Mouse (Mus musculus): ENCODE measurements around the gene Gbx2. TPM values are rescaled to one million over a fixed set of nuclear protein-coding genes. Genes with fewer than 3 reads are reported as not detected.

Gene Gbx2
- polyA plus RNA-seq, 1 experiment from 2014 or later: 0.98 TPM

DNA sequence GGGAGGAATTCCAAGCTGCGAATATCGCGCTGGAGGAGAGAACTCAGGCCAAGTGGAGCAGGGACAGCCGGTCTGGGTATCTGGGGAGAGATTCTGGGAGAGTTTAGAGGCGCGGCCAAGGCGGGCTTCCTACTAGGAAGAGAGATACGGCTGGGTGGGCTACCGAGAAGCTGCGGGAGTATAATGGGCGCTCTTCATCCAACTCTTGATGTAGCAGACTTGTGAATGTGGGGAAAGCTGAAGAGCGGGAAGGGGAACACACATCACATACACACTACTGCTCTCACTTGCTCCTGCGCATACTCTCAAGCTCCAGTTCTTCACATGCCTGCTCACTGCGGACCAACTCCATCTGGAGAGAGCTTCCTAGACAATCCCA is 7.3 kb downstream of the Gbx2 start:
- no peak overlapping the region for H3K27ac ChIP-seq
- 7% methylated on average over 14 of the region's 14 CpGs for WGBS

DNA sequence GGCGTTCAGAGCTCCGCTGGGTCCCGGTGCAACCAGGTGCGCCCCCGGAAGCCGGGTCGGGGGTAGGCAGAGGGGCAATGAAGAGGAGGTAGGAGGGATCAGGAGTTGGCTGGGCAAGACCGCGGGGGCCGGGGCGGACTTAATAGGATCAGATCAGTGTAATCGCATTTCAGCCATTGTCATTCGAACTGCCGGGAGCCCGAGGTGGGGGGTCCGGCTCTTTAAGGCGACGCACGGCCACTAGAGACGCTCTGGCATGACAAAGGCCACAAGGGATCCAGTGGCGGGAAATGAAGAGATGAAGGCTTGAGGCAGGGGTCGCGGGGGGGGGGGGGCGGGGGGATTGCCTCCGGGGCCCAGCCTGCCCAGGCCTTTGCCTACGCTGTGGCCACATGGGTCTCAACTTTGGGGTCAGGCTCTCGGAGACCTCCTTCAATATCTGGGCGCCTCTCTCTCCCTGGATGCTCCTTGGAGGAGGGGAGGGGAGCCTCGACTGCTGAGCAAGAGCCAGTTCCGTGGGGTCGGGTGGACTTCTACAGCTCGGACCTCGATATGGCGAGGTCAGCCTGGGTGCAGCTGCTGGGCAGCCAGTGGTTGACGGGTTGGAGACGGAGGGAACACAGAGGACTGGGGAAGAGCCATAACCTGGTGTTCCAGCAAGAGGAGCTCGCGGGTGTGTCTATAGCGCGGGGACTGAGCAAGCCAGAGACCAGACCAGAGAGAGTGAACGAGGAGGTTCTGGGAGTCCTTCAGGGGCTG is 7.9 kb downstream of the Gbx2 start:
- peak overlapping the region; percentile 20 for H3K4me3 ChIP-seq
- no peaks in the 10 kb centered on the region for H3K36me3 ChIP-seq
- H3K4me1 ChIP-seq: peaks cover 21% of the 10 kb centered on the region
- H3K27me3 ChIP-seq: peaks cover 100% of the 10 kb centered on the region
- H3K27ac ChIP-seq: no peak overlapping the region
- peak overlapping the region; percentile 35 for H3K4me2 ChIP-seq
- no peak for ATAC-seq (ENCODE audit: insufficient number of reproducible peaks, insufficient read depth, low FRiP score, low TSS enrichment, low read depth)
- no peak overlapping the region for H3K9ac ChIP-seq
- no peaks in the 10 kb centered on the region; the same call in 1 of the 2 replicates for H3K9me3 ChIP-seq
- WGBS: 1% methylated on average over 40 of the region's 41 CpGs

More for the DNA sequence above, 7.3 kb downstream of the Gbx2 start:
- H3K4me2 ChIP-seq: peak overlapping the region; percentile 35
- peaks cover 22% of the 10 kb centered on the region for H3K4me1 ChIP-seq
- peak overlapping the region; percentile 20 for H3K4me3 ChIP-seq
- ATAC-seq (ENCODE audit: insufficient number of reproducible peaks, insufficient read depth, low FRiP score, low TSS enrichment, low read depth): no peak
- no peak overlapping the region for H3K9ac ChIP-seq
- no peaks in the 10 kb centered on the region for H3K36me3 ChIP-seq
- no peaks in the 10 kb centered on the region; the same call in 1 of the 2 replicates for H3K9me3 ChIP-seq
- peaks cover 100% of the 10 kb centered on the region for H3K27me3 ChIP-seq

DNA sequence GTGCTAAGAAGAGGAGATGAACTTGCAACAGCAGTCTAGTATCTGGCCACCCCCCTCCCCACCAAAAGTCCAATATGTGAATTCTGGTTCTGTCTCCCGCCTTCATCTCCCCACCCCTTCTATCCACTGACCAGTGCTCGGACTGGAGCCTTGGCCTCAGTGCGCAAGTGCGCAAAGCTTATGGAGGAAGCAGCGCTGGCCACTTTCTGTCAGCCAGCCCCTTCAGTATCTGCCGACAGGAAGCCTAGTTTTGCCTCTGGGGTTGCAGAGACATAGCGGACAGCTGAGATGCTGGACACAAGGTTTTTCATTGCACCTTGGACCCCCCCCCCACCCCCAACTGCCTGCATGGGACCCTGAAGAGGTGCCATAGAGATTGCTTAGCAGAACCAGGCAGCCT is 8.7 kb downstream of the Gbx2 start:
- H3K9me3 ChIP-seq: no peaks in the 10 kb centered on the region; the same call in 1 of the 2 replicates
- WGBS: 3% methylated on average over 7 of the region's 7 CpGs
- peaks cover 100% of the 10 kb centered on the region for H3K27me3 ChIP-seq
- ATAC-seq (ENCODE audit: insufficient number of reproducible peaks, insufficient read depth, low FRiP score, low TSS enrichment, low read depth): no peak
- H3K36me3 ChIP-seq: no peaks in the 10 kb centered on the region
- H3K4me3 ChIP-seq: no peak overlapping the region
- H3K9ac ChIP-seq: no peak overlapping the region
- H3K27ac ChIP-seq: no peak overlapping the region
- H3K4me2 ChIP-seq: no peak overlapping the region
- peaks cover 16% of the 10 kb centered on the region for H3K4me1 ChIP-seq

DNA sequence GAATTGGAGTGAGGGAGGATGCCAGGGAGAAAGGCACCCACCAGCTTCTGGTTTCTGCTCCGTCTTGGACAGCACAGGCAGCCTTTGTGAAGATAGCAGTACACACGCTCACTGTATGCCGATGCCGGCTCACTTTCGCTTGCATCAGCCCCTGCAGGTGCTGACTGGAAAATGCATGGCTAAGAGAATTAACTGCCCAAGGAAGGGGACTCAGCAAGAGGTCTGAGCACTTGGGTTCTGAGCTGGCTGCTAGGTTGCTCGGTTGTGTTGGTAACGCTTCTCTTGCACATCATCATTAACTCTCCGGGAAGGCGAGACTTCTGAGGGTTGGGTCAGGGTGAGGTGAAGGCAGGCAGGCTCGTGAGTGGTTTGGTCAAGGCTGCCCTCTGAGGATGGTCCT is 9.2 kb downstream of the Gbx2 start:
- ATAC-seq (ENCODE audit: insufficient number of reproducible peaks, insufficient read depth, low FRiP score, low TSS enrichment, low read depth): no peak
- H3K4me1 ChIP-seq: peaks cover 13% of the 10 kb centered on the region
- H3K4me2 ChIP-seq: no peak overlapping the region
- under 1% methylated on average over 10 of the region's 10 CpGs for WGBS
- no peaks in the 10 kb centered on the region; the same call in 1 of the 2 replicates for H3K9me3 ChIP-seq
- H3K36me3 ChIP-seq: no peaks in the 10 kb centered on the region
- H3K4me3 ChIP-seq: no peak overlapping the region
- H3K9ac ChIP-seq: no peak overlapping the region
- no peak overlapping the region for H3K27ac ChIP-seq
- peaks cover 100% of the 10 kb centered on the region for H3K27me3 ChIP-seq

DNA sequence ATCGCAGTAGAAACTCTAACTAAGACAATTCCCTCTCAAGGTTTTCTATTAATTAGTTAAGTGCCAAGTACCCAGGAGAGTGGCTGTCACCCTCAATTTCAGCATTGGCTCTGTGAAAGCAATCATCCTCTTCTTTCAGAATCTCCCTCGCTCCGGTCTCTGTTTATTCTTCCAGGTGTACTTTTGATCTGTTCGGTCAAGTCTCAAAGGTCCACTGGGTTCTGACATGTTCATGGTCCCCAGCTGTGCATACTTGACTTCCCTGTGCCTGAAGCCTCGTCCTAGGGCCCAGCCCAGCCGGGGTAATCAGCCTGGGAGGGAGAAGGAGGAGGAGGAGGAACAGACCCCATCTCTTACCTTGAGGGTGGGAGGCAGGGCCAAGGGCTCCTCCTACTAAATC is 11.8 kb downstream of the Gbx2 start:
- Histone ChIP-seq H3K36me3 (no peaks in the 10 kb centered on the region), H3K4me1 (peaks cover 13% of the 10 kb centered on the region), H3K4me3 (no peak overlapping the region), H3K27me3 (peaks cover 77% of the 10 kb centered on the region), H3K9me3 (no peaks in the 10 kb centered on the region; the same call in 1 of the 2 replicates), H3K9ac (no peak overlapping the region), H3K4me2 (no peak overlapping the region), H3K27ac (no peak overlapping the region)
- ATAC-seq (ENCODE audit: insufficient number of reproducible peaks, insufficient read depth, low FRiP score, low TSS enrichment, low read depth): no peak
- WGBS: 72% methylated on average over 6 of the region's 6 CpGs

DNA sequence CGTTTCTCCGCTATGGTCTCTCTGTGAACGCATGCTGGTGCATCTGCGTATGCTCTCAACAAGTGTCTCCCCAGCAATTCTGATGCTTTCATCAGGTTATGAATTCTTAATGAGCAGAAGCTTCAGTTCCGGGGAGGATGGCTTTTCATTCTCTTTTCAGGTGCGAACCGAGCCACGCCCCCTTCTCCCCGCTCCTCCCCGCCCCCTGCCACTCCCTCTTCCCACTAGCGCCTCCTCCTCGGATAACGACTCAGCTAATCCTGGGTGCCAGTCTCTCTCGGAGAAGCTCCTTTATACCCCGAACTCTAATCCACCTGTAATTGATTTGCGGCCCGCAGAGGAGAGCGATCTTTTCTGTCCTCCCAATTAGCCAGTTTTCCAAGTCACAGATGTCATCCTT is 12.9 kb downstream of the Gbx2 start:
- H3K4me3 ChIP-seq: no peak overlapping the region
- no peak overlapping the region for H3K27ac ChIP-seq
- H3K27me3 ChIP-seq: peaks cover 66% of the 10 kb centered on the region
- no peak overlapping the region for H3K4me2 ChIP-seq
- peaks cover 6% of the 10 kb centered on the region for H3K4me1 ChIP-seq
- H3K9ac ChIP-seq: no peak overlapping the region
- no peaks in the 10 kb centered on the region; the same call in 1 of the 2 replicates for H3K9me3 ChIP-seq
- H3K36me3 ChIP-seq: no peaks in the 10 kb centered on the region
- WGBS: 15% methylated on average over 18 of the region's 18 CpGs
- no peak for ATAC-seq (ENCODE audit: insufficient number of reproducible peaks, insufficient read depth, low FRiP score, low TSS enrichment, low read depth)

DNA sequence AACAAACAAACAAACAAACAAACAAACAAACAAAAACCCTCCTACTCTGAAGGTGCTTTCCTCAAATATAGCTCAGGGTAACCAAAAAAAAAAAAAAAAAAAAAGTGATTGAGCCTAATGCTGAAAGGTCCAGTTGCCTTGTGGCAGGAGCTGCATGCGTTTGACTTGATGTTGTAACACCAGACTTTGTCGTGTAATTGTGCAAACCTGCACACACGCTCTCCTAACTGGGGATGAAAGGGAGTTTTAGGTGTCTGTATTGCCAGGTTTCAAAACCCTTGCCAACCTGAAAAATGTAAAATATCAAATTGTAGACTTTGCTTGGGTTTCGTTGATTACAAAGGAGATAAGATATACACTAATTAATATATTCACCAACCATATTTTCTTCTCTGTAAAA is 17.4 kb downstream of the Gbx2 start:
- Histone ChIP-seq H3K4me1 (peaks cover 11% of the 10 kb centered on the region; the same call in 1 of the 2 replicates), H3K9me3 (no peaks in the 10 kb centered on the region; the same call in 1 of the 2 replicates), H3K36me3 (no peaks in the 10 kb centered on the region), H3K4me2 (no peak overlapping the region), H3K4me3 (no peak overlapping the region), H3K27me3 (peaks cover 24% of the 10 kb centered on the region), H3K9ac (no peak overlapping the region), H3K27ac (no peak overlapping the region)
- no peak for ATAC-seq (ENCODE audit: insufficient number of reproducible peaks, insufficient read depth, low FRiP score, low TSS enrichment, low read depth)
- 74% methylated on average over 4 of the region's 4 CpGs for WGBS

DNA sequence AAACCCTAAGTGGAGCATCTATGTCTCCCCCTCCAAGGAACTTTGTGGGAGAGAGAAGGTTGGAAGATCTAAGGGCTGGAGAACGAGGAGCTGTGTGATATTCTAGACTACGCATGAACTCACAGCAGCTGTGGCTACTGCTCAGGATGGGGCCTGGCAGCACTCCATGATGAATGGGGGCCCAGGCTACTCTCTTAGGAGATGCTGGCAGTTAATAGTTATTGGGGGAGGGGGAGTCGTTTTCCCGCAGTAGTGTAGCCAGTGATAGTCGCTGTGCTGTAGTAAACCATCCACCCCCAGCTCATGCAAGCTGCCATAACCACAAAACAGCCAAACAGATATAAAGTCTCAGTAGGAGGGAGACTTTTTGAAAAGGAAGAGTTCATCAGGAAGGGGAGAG is 18.6 kb downstream of the Gbx2 start:
- peaks cover 11% of the 10 kb centered on the region; the same call in 1 of the 2 replicates for H3K4me1 ChIP-seq
- ATAC-seq (ENCODE audit: insufficient number of reproducible peaks, insufficient read depth, low FRiP score, low TSS enrichment, low read depth): no peak
- no peaks in the 10 kb centered on the region for H3K9me3 ChIP-seq
- H3K27me3 ChIP-seq: peaks cover 12% of the 10 kb centered on the region
- H3K9ac ChIP-seq: no peak overlapping the region
- H3K4me2 ChIP-seq: no peak overlapping the region
- no peak overlapping the region for H3K4me3 ChIP-seq
- H3K36me3 ChIP-seq: no peaks in the 10 kb centered on the region
- no peak overlapping the region for H3K27ac ChIP-seq
- 42% methylated on average over 5 of the region's 5 CpGs for WGBS

DNA sequence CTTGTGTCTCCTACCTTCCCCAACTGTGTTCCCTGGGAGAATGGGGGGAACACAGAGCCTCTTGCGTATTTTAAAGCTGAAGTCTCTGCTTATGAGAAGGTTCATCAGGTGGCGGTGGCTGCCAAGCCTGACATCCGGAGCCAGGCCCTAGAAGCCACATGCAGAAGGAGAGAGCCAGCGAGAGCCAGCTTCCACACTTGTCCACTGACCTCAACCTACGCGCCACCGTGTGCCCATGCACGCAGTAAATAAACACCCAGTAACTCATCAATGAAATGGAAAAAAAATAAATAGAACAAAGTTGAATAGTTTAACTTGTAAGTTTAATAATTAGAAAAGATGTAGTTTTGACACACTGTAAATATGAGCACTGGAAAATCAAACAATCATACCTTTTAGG is 21.2 kb downstream of the Gbx2 start:
- 91% methylated on average over 8 of the region's 8 CpGs for WGBS
- Histone ChIP-seq H3K9me3 (peaks cover 10% of the 10 kb centered on the region; the same call in 1 of the 2 replicates), H3K9ac (no peak overlapping the region), H3K27ac (no peak overlapping the region), H3K27me3 (0 out of 2 replicates have a peak, but pooled peaks cover 3% of the 10 kb centered on the region), H3K36me3 (no peaks in the 10 kb centered on the region), H3K4me3 (no peak overlapping the region), H3K4me2 (no peak overlapping the region), H3K4me1 (peaks cover 11% of the 10 kb centered on the region; the same call in 1 of the 2 replicates)
- ATAC-seq (ENCODE audit: insufficient number of reproducible peaks, insufficient read depth, low FRiP score, low TSS enrichment, low read depth): no peak

DNA sequence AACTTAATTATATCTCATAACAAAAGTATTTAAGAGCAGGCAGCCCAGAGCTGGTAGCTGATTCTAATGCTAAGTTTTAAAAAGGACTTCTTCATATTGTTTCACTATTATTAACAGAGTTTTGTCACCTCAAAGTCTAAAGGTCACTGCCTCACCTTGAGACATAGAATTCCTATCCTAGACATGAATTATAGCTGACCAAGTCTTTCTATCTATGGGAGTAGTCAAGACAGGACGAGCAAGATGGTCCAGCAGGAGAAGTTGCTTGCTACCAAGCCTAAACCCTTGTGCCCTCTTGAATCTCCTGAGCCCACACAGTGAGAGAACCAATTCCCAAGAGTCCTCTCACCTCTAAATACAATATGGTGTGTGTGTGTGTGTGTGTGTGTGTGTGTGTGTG is 28.3 kb downstream of the Gbx2 start:
- Histone ChIP-seq H3K9me3 (peaks cover 10% of the 10 kb centered on the region; the same call in 1 of the 2 replicates), H3K4me3 (no peak overlapping the region), H3K27ac (no peak overlapping the region), H3K4me1 (no peaks in the 10 kb centered on the region), H3K27me3 (no peaks in the 10 kb centered on the region), H3K36me3 (no peaks in the 10 kb centered on the region), H3K9ac (no peak overlapping the region), H3K4me2 (no peak overlapping the region)
- 88% methylated on average over 1 of the region's 1 CpGs for WGBS
- no peak for ATAC-seq (ENCODE audit: insufficient number of reproducible peaks, insufficient read depth, low FRiP score, low TSS enrichment, low read depth)

DNA sequence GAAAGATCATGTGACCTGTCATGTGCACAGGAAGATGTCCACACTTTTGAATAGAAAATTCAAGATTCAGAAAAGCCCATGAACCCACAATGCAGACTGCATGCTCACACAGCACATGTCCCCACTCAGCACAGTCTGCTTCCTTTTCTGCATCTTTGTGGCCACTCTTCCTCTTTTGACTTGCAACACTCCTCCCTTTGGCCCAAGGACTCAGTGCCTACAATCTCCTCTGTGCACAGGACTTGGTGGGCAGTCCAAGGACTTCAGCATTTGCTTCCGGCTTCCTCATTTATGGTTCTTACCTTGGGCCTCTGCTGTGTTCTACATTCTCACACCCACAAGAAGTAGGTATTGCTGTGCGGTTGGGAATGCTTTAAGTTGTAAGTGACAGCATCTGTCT is 28.7 kb downstream of the Gbx2 start:
- WGBS: 88% methylated on average over 2 of the region's 2 CpGs
- no peaks in the 10 kb centered on the region for H3K4me1 ChIP-seq
- H3K9ac ChIP-seq: no peak overlapping the region
- H3K27ac ChIP-seq: no peak overlapping the region
- ATAC-seq (ENCODE audit: insufficient number of reproducible peaks, insufficient read depth, low FRiP score, low TSS enrichment, low read depth): no peak
- no peaks in the 10 kb centered on the region for H3K36me3 ChIP-seq
- H3K27me3 ChIP-seq: no peaks in the 10 kb centered on the region
- H3K9me3 ChIP-seq: peaks cover 10% of the 10 kb centered on the region; the same call in 1 of the 2 replicates
- no peak overlapping the region for H3K4me2 ChIP-seq
- no peak overlapping the region for H3K4me3 ChIP-seq

DNA sequence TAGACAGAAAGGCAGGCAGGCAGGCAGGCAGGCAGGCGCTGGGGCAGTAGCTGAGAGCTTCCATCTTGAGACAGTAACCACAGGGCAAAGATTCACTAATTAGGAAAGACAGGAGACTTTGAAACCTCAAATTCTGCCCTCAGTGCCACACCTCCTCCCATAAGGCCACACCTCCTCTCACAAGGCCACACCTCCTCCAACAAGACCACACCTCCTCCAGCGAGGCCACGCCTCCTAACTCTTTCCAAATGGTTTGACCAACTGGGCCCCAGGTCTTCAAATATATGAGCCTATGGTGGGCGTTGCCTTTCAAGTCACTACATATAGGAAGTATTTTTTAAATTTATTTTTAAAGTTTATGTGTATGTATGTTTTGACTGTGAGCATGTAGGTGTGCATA is 29.6 kb downstream of the Gbx2 start:
- no peak overlapping the region for H3K27ac ChIP-seq
- WGBS: 72% methylated on average over 4 of the region's 4 CpGs
- H3K4me3 ChIP-seq: no peak overlapping the region
- peaks cover 2% of the 10 kb centered on the region; the same call in 1 of the 2 replicates for H3K9me3 ChIP-seq
- H3K4me2 ChIP-seq: no peak overlapping the region
- H3K9ac ChIP-seq: no peak overlapping the region
- no peak for ATAC-seq (ENCODE audit: insufficient number of reproducible peaks, insufficient read depth, low FRiP score, low TSS enrichment, low read depth)
- no peaks in the 10 kb centered on the region for H3K27me3 ChIP-seq
- H3K36me3 ChIP-seq: no peaks in the 10 kb centered on the region
- H3K4me1 ChIP-seq: no peaks in the 10 kb centered on the region
